Mouse (Mus musculus) lung, adult 2 months (tissue): ENCODE measurements around the gene Mut.

ENCODE experiments used
- CTCF ChIP-seq: fragments of 200-500 bp; IDR thresholded peaks from 2 replicates; pipeline ENCODE4 v1.5.1; 2011; ENCODE audit warnings: mild to moderate bottlenecking, low read length, control low read depth; ENCODE audit not compliant: insufficient read depth
- POLR2A ChIP-seq: fragments of 200-500 bp; IDR thresholded peaks from 2 replicates; pipeline ENCODE4 v1.6.1; 2011; ENCODE audit warnings: low read depth, mild to moderate bottlenecking, control low read depth, low read length, borderline replicate concordance; ENCODE audit errors: extremely low read depth

- TF ChIP-seq CTCF (no peak), POLR2A (no peak)
These were observed 46.5 kb upstream of the Mut start for GRCm38 (mm10) chr17:40887849-40888536.
